Mouse (Mus musculus) yolk sac, embryonic 10.5 days (tissue): ENCODE results near the gene Fars2.
"Not testable (repeated sequence)": the region's sequence is repeated elsewhere in the genome, so short reads cannot be mapped to it uniquely, and the experiment has no call there.

Experiments
- DNase-seq: peaks from one replicate; pipeline ENCODE4 v3.0.0-alpha.2; 2017; ENCODE audit warnings: low spot score

The Fars2 gene

DNA sequence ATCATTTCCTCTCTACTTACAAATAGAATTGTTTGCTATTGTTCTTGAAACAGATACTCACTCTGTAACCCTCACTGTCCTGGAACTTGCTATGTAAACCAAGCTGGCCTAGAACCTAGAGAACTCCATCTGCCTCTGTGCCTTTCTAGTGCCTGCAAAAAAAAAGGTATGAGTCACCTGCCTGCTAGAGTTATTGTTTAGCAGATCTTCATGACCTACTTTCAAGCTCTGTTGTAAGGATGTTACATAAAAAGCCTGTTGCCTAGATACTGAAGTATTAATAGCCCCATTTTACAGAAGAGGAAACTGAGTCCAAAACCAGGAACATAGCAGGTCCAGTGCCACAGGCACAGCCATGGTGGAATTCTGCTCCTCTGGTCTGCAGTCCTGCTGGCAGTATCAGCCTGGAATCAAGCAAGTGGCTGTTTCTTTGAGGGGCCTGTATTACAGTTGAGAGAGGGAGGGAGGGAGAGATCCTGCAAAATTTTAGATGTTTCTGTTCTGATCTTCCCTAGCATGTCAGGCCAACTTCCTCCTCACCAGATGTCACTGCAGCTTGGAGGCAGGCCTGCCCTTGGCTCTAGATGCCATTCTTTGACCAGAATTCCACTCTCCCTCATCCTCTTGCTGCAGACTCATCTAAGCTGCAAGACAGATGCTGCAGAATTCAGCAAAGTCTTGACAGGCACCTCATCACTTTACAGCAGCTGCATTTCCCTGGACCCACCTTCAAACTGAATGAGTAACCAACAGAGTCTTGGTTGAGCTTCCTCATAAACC, 250.7 kb downstream of the Fars2 start:
- DNase-seq = no peak

DNA sequence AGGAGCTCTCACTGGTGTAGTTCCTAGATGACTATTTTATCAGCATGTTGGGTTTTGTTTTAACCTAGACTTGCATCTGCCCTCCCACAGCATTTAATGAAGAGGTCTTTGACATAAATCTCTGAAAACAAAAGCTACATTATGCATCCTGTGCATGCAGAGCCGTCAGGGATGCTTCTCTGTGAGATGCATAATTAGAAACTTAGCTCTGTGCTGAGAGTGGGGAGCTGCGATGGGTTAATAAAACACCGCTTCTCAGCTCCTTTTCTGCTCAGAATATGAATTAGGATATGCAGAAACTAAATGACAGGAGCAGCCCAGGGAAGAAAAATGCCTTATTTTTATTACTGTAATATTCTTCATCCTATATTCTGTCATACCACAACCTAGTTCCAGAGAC, 251.6 kb downstream of the Fars2 start:
- no peak for DNase-seq

DNA sequence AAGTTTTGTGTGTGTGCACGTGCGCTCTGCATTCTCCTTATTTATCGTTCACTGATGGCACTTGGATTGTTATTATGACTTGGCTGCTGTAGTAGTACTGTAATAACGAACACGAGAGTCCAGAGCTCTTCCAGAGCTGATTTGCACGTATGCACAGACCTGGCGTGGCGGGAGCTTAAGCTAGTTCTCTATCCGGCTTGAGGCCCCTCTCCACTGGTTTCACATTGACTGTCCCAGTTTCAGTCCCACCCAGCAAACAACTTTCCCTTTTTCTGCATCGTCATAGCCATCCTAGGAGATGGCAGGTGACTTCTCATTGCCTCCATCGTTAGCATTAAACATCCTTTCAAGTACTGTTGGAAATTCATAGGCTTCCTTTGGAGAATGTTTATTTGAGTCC, 252.2 kb downstream of the Fars2 start:
- DNase-seq = no peak

DNA sequence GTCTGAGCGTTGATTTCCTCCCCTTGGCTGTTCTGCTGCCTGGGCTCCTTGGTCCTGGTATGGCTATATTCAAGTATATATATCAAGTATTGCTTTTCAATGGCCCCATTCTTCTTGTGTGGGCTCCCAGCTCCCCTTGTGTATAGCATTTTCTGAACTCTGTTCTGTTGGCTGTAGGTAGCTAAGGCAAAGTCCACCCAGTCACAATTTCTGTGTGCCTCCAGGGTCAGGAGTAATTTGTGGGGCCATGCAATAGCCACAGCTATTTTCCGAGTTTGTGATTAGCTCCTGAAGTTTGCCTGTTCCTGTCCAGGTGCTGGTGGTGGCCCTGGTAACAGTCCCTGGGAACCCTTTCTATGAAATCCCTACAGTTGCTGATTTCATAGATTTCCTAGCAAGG, 266.0 kb downstream of the Fars2 start:
- no peak for DNase-seq

DNA sequence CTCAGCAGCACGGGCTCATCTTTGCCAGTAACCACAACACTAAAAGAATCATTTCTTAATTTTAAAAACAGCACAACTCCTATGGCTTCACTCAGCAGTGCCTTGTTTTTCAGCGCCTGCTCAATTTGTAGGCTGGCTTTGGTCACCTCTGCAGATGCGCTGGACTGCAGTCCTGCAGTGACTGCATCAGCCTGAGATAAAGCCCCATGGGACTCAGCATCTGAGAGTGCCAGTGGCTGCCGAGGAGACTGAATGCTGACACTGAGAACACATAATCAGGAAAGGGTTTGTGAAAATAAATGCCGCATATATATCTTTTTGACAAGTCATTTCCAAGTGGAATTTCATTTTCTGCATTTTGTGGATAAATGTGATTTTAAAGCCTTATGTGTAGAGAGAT, 268.9 kb downstream of the Fars2 start:
- DNase-seq = no peak

DNA sequence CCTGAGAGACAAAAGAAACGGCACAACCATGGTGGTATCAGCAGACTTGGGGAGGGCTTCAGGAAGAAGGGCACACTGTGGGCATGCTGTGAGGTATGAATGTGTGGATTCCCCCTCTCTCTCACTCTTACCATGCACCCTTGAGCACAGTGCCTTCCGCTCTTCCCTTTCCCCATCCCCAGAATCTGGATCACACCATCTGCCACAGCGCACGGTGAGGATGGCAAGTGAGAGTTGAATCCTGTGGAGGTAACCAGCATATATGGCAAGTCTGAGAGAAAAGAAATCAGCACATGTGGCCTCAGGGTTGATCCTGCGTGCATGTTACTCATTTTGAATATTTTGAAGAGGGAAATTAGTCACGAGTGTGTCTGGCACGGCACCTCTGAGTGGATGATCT, 274.7 kb downstream of the Fars2 start:
- DNase-seq = no peak

DNA sequence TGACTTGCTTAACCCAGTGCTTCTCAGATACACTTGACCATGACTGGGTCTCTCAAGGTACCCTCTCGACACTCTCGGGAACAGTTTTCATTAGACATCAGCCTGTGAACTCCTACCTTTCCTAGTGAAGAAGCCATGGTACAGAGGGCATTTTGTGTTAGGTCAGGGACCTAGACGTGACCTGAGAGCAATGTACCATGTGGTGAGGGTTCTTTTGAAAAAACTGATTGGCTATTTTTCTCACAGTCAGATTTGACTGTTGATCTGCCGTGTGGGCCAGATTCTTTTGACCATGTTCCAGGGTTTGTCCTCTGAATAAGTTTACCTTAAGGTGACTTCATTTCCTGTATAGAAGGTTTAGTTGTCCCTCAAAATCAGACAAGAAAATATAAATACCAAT, 275.5 kb downstream of the Fars2 start:
- no peak for DNase-seq

DNA sequence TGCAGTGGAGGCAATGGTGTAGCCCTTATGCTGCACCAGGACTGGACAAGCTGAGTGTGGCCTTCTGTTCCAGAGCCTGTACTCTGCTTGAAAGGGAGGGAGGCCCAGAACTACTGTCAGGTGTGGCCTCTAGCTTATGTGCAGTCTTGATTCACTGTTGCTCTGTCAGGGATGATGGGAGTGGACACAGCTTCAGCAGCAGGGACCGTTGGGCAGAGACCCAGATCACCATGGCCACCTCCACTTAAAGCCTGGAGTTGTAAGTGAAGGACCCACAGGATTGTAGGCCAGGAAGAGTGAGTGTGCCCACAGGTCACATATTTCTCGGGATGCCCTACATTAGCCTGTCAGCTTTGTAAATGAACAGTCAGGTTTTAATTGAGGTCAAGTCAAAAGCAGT, 283.8 kb downstream of the Fars2 start:
- DNase-seq = no peak

DNA sequence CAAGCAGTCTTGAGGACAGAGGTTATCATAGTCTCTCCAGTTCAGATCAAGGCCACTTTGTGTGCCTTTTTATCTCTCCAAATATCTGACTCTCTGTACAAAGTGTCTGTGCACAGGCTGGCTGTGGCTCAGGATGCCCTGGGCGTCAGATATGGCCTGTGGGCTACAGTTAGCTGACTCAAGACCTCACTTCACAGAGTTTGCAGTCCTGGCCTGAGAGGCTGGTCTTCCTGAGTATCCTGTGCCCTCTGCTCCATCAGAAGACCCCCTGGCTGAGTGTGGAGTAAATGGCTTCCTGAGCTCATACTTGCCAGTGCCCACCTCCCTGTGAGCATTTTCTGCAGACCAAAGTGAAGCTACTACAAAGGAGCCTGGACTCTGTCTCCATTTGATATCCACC, 296.1 kb downstream of the Fars2 start:
- DNase-seq = no peak

DNA sequence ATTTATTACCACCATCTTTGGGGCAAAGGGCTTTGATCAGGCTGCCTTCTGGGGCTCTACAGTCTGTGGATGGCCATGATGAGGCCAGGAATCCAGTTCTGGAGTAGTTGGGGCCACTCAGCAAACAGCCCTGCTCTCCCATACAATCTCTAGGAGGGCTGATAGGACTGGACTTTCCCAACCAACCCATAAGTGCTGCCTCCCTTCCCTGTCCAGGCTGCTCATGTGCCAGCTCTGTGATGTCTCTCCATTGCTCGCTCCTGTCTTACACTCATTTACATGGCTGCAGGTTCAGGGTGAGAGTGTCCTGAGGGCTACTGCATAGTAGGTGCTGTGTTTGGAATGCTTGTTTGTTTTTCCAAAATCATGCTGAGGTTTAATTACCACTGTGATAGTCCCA, 298.0 kb downstream of the Fars2 start:
- no peak for DNase-seq

DNA sequence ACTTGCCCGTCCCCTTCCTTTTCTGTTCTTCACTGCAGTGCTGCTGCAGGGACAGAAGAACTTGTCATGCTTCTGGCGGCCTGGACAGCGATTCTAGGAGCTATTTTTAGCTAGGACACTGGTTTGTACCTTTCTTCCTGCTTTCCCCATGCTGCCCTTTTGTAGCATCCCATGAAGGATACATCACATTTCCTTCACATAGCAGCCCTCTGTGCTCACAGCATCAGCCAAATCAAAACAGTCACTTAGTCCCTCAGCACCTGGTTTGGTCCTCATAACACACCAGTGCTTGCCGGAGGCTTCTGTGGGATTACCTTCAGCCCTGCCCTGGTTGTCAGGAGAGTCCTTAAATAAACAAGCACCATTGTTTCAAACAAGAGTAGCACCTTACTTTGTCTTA, 299.3 kb downstream of the Fars2 start:
- no peak for DNase-seq

DNA sequence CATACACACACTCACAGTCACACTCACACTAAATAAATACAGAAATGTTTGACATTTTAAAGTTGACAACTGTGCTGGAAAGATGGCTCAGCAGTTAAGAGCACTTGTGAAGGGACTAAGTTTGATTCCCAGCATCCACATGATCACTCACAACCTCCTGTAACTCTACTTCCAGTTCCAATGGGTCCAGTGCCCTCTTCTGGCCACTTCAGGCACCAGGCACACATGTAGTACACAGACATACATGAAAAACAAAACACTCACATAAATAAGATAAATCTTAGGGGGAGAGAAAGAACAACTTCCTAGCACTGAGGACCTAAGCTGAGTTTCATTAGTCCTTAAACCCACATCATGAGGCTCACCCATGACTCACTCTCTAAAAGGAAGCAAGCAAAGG, 302.1 kb downstream of the Fars2 start:
- DNase-seq = no peak

DNA sequence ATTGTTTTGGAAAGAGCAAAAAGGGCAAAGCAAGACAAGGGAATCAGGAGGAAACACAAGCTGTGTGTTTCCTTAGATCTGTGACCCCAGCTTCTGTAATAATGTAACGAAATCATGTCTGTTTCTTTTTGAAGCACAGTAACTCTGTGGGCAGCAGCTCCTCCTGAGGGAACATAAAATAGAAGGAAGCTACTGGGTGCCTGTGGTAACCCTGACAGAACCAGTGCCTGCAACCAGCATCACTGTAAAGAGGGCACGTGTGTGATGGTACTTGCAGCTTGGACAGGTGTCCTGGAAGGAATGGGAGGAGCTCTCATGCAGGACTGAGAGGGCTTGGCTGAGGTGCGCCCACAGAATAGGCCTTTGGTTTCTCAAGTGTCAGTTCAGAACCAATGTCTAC, 305.2 kb downstream of the Fars2 start:
- DNase-seq = no peak

DNA sequence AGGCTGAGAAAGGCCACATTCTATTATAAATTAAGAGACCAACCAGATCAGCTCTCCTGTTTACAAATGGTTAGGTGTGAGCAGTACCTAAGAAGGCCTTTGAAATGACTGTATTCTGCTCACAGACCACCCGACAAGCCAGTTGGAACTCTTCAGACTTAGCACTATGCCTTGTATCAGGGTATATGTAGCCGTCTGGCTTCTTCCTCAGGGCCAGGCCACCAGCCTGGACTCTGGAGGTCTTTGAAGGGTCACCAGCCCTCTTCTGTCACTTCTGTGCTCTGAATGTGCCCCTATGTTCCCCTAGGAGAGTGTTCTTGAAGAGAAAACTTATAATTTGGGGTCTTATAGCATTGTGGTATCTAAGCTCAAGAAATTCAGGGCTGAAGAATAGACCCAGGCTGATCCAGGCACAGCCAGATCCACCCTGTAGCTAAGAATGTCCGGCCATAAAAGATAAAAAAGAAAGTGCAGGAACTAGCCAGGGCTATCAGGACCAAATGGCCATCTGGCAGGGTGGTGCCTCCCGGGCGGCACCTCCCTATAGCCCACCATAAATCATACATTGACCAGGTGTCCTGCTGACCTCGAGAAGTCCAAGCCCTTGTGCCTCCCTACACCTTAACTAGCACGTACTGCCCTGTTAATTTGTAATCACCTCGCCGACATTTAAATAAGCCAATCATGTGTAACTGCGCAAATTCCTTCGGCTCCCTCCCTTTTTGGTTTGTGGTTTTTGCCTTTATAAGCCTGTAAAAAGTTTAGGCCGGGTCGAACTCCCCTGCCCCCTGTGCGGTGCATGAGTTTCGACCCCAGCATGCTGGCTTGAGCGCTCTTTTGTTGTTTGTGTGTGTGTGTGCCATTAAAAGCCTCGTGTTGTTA, 308.9 kb downstream of the Fars2 start:
- DNase-seq = not testable (repeated sequence)

DNA sequence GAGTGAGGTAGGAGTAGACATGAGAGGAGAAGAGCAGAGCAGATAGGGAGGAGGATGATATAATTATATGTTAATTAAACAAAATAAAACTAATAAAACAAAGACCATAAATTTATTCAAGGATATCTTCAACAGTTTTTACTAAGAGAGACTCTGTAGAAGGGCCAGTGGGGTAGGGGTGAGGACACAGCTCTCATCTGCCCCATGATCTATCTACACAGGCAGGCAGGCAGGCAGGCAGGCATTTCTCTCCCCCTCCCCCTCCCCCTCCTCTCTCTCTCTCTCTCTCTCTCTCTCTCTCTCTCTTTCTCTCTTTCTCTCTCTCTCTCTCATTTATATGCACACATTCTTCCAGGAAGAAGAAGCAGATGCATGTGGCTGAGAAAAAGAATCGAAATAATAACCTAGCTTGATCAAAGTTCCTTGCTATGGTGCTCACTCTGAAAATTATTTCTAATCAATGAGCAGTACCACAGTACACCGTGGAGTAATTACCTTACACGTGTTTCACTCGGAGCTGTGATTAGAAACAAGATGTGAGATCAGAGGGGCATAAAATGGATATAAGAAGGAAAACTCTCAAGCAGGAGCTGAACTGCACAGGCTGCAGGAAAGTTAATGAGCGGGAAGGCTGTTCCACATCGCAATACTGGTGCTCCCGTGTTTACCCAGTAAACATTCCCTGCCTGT, 312.4 kb downstream of the Fars2 start:
- DNase-seq = no peak

DNA sequence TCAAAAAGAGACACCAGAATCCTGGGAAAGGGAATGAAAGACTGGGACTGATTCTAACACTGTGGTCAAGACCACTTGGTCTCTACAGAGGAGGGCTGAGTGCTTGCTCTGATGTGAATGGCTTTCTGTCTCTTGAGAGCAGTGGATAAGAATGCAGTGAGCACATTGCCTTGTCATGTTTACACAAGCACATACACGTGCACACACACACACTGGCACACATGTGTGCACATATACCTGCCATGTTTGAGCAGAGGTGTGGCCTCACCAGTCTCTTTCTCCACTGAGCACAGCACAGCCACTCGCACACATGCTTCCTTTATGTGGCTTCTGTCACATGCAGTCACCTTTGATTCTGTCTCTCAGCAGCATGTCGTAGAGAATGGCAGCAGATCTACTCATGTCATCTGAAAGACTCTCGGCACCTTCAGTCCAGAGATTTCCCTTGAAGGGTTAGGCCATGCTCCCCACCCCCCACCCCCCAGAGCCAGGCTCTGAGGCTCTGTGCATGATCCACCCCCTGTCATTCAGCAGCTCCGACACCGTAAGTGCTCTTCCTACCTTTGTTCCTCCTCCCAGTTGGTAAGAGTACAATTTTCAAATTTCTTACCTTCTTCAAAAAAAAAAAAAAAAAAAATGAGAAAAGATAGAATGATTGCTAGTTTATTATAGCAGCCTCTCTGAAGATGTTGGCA, 313.4 kb downstream of the Fars2 start:
- DNase-seq = no peak

DNA sequence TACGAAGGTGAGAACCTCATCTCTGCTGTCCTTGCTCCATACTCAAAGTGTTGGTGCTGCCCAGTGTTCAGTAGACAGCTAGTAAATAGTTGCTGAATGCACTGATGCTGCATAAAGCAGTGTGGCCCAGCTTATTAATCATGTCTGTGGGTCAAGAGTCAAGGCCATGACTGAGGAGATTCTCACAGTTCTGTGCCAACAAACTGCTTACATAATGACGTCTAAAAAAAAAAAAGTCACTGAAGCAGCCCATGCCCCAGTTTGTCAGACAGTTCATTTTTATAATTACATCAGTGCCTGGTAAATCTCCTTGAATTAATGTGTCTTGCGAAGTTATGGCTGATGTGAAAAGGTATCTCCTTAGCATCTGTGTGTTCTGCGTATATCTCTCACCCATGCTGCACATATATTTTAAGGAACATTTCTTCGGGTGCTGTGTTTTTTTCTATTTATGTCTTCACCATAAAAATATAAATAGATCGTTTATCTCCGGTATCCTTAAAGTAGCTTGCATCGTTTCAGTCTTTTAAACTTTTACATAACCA, 314.8 kb downstream of the Fars2 start:
- DNase-seq = no peak

DNA sequence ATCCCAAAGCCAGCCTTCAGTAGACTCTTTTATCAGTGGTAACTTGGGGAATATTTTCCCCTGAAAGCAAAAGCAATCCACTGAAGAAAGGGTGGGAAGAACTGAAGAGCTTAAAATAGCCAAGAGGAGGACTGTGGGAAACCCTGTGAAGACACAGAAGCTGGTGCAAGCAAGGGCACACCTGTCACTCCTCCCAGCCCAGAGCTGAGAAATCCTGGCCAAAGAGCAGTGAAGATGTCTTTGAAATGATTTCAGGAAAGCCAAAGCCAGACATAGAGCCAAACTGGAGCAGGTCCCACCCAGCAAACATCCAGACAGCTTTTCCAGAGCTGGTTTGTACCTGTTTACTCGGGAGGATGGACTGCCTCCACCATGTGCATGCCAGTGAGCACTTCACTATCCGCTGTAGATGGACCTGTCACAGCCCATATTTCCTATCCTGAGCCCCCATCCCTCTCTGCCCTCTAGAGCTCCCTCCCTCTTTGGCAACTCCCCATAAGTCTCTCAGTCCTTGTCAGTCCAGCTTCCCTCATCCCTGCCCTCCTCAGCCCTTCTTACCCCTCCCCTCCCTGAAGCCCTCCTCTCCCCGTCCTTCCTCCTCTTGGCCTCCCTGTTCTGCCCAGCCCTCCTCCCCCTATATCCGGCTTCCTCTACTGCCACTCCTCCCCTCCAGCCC, 327.7 kb downstream of the Fars2 start:
- no peak for DNase-seq

DNA sequence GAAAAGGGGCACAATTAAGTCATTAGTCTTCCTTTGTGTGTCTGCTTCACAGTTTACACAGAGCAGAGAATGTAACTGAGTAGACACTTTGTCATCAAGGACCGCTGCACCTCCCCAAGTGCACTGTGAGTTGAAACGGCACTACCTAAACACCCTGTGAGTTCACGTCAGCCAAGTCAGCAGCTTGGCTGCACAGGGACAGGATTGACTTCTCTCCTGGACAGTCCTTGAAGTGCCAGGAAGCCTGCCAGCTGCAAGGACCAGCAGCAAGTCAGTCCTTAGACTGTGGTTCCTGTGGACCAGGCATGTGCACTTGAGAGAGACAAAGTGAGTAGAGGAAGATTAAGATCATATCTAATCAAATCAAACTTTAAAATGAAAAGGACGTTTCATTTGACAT, 330.7 kb downstream of the Fars2 start:
- DNase-seq = no peak

DNA sequence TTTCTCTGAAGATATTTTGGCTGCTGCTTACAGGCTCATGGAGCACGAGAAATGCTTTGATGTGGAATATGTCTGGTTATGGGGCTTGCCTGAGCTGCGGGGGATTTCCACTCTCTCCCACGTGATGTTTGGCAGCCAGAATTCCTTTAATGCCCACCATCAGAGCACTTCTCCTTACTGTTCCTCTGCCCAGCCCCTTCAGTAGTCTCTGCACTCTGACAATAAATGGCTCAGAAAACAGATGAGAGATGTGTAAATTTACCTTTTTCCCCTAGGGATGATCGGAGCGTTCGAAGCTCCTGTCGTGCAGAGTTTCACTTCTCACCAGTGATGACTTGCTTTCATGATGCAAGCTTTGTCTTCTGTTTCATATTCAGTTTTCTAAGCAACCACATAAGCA, 331.4 kb downstream of the Fars2 start:
- no peak for DNase-seq

DNA sequence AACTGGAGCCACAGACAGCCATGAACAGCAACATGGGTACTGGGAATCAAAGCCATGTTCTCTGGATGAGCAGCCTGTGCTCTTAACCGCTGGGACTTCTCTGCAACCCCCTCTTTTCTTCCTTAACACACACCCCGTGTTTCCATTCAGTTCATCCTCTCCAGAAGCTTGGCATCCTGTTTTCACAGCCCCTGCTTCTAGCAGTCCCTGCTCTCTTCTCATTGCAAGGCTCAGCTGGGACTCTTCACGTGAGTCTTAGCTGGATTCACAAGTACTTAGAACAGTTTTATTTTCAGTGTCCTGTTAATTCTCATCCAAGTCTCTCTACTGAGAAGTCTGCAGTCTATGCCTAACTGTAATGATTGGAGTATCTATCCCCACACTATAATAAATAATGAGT, 334.2 kb downstream of the Fars2 start:
- DNase-seq = no peak
